Comparison of ENCODE assay signal across 22 mouse cellular contexts in genomic region chr11:67043007-67043406, GRCm38 (mm10). TPM values are rescaled to one million over a fixed set of nuclear protein-coding genes. Genes with fewer than 3 reads are reported as not detected.
DNase-seq lines count a peak whose midpoint lies in the region; ATAC-seq lines count a peak whose summit lies in the region.
"Had no signal": no experiment of that assay in that cellular context is flagged by ENCODE, and none has a peak within 500 bp of the region (broad histone marks: within the 10 kb centered on the region; RNA-seq: fewer than 3 reads in every experiment).

No protein-coding gene starts in this region.

- H3K4me2 ChIP-seq in liver, embryonic 13.5 days: no peak overlapping the region
- no peak overlapping the region for H3K4me2 ChIP-seq in forebrain, embryonic 15.5 days (replicated peaks)
- H3K4me2 ChIP-seq: forebrain, embryonic 12.5 days; hindbrain, embryonic 15.5 days; limb, embryonic 13.5 days; neural tube, embryonic 12.5 days had no signal

- no peaks in the 10 kb centered on the region for H3K9me3 ChIP-seq in liver, embryonic 13.5 days (replicated peaks)
- H3K9me3 ChIP-seq in forebrain, embryonic 15.5 days: no peaks in the 10 kb centered on the region
- H3K9me3 ChIP-seq: forebrain, embryonic 12.5 days; hindbrain, embryonic 15.5 days; limb, embryonic 13.5 days; midbrain, embryonic 10.5 days; neural tube, embryonic 12.5 days had no signal

- ATAC-seq in liver, embryonic 13.5 days (ENCODE audit: low read depth): peak; percentile 47; the same call in 1 of the 2 replicates
- no peak for ATAC-seq in forebrain, embryonic 15.5 days (replicated peaks)
- ATAC-seq in monocyte, adult 5-6 weeks (replicated peaks; ENCODE audit: insufficient number of reproducible peaks, low FRiP score, low TSS enrichment, poor library complexity, severe bottlenecking): no peak

- peaks cover 47% of the 10 kb centered on the region for H3K36me3 ChIP-seq in liver, embryonic 13.5 days
- peaks cover 35% of the 10 kb centered on the region for H3K36me3 ChIP-seq in forebrain, embryonic 15.5 days

- 45% methylated on average over 8 of the region's 8 CpGs for WGBS in liver, embryonic 13.5 days (ENCODE audit: insufficient replicate concordance)
- WGBS in forebrain, embryonic 15.5 days: 33% methylated on average over 8 of the region's 8 CpGs

- H3K27ac ChIP-seq in liver, embryonic 13.5 days: no peak overlapping the region
- no peak overlapping the region for H3K27ac ChIP-seq in forebrain, embryonic 15.5 days (replicated peaks)
- H3K27ac ChIP-seq: forebrain, embryonic 12.5 days; heart, adult 2 months; hindbrain, embryonic 15.5 days; limb, embryonic 13.5 days; midbrain, embryonic 10.5 days; neural tube, embryonic 12.5 days had no signal

- H3K27me3 ChIP-seq in liver, embryonic 13.5 days: no peaks in the 10 kb centered on the region
- H3K27me3 ChIP-seq in forebrain, embryonic 15.5 days: no peaks in the 10 kb centered on the region
- H3K27me3 ChIP-seq: forebrain, embryonic 12.5 days; hindbrain, embryonic 15.5 days; limb, embryonic 13.5 days; neural tube, embryonic 12.5 days had no signal

- H3K4me3 ChIP-seq in liver, embryonic 13.5 days (replicated peaks): no peak overlapping the region
- H3K4me3 ChIP-seq in forebrain, embryonic 15.5 days: no peak overlapping the region
- H3K4me3 ChIP-seq: forebrain, embryonic 12.5 days; heart, adult 2 months; hindbrain, embryonic 15.5 days; limb, embryonic 13.5 days; midbrain, embryonic 10.5 days; neural tube, embryonic 12.5 days had no signal

- H3K9ac ChIP-seq in liver, embryonic 13.5 days: no peak overlapping the region
- no peak overlapping the region for H3K9ac ChIP-seq in forebrain, embryonic 15.5 days (replicated peaks)
- H3K9ac ChIP-seq: forebrain, embryonic 12.5 days; hindbrain, embryonic 15.5 days; limb, embryonic 13.5 days; neural tube, embryonic 12.5 days had no signal

- H3K4me1 ChIP-seq in liver, embryonic 13.5 days (replicated peaks): peaks cover 22% of the 10 kb centered on the region
- H3K4me1 ChIP-seq in forebrain, embryonic 15.5 days: no peaks in the 10 kb centered on the region
- H3K4me1 ChIP-seq: forebrain, embryonic 12.5 days; hindbrain, embryonic 15.5 days; limb, embryonic 13.5 days; neural tube, embryonic 12.5 days had no signal

- DNase-seq in testis, postnatal 10 days (ENCODE audit: low spot score): peak; percentile 55
- DNase-seq in testis, postnatal 14 days (ENCODE audit: low spot score): no peak
- peak; percentile 97 for DNase-seq in R1 (ENCODE audit: low read depth, low spot score)
- DNase-seq in liver, embryonic 13.5 days: no peak
- DNase-seq in left cerebral cortex, adult 18-20 months (ENCODE audit: low spot score in 2 of 2): no peak
- DNase-seq: adrenal gland, postnatal 36 days; cerebellum, adult 18-20 months; cerebellum, postnatal 25 days; gastrocnemius, postnatal 14 days; heart, adult 2 months; heart, postnatal 36 days; kidney, adult 11 months; lung, adult 2 months; lung, postnatal 36 days; thymus, adult 2 months had no signal

RNA-seq across cellular contexts. Expression of gene Adprm, which starts 9.4 kb away (rescaled TPM):
- polyA plus RNA-seq in liver, embryonic 13.5 days (2015; fragmentation: Nextera tagmentation; extraction: Ambion mirVana): 10.7 and 14.0 TPM in 2 replicates
- 10 to 100 TPM; 24.3 to 27.5 TPM for total RNA-seq in left cerebral cortex, adult 18-20 months (2021)
- 34.2 and 34.9 TPM in 2 replicates for polyA plus RNA-seq in forebrain, embryonic 15.5 days (2015; fragmentation: Nextera tagmentation; extraction: Ambion mirVana)
- 32.8 to 44.4 TPM (median 35.9 TPM) in 3 replicates for total RNA-seq in monocyte, adult 5-6 weeks (2017)

RNA-seq across cellular contexts. Expression of gene Sco1, which starts 9.5 kb away (rescaled TPM):
- polyA plus RNA-seq in liver, embryonic 13.5 days (2015; fragmentation: Nextera tagmentation; extraction: Ambion mirVana): 8.2 and 10.6 TPM in 2 replicates
- total RNA-seq in left cerebral cortex, adult 18-20 months (2021): 10 to 100 TPM; 10.8 TPM
- 14.7 and 15.5 TPM in 2 replicates for polyA plus RNA-seq in forebrain, embryonic 15.5 days (2015; fragmentation: Nextera tagmentation; extraction: Ambion mirVana)
- total RNA-seq in monocyte, adult 5-6 weeks (2017): 13.8 to 17.9 TPM (median 14.6 TPM) in 3 replicates

RNA-seq across cellular contexts. Expression of gene Tmem220, which starts 18.1 kb away (rescaled TPM):
- 1.5 and 2.0 TPM in 2 replicates for polyA plus RNA-seq in liver, embryonic 13.5 days (2015; fragmentation: Nextera tagmentation; extraction: Ambion mirVana)
- total RNA-seq in left cerebral cortex, adult 18-20 months (2021): under 1 TPM; 0.70 to 0.91 TPM
- 0.31 and 0.55 TPM in 2 replicates for polyA plus RNA-seq in forebrain, embryonic 15.5 days (2015; fragmentation: Nextera tagmentation; extraction: Ambion mirVana)
- total RNA-seq in monocyte, adult 5-6 weeks (2017): 1.3 to 4.1 TPM in 2 of 3 replicates, not detected in the other

RNA-seq across cellular contexts. Expression of gene Myh3, which starts 35.1 kb away (rescaled TPM):
- polyA plus RNA-seq in liver, embryonic 13.5 days (2015; fragmentation: Nextera tagmentation; extraction: Ambion mirVana): 1.6 and 1.8 TPM in 2 replicates
- total RNA-seq in left cerebral cortex, adult 18-20 months (2021): 1 to 10 TPM; 4.1 to 4.2 TPM
- 0.08 and 0.48 TPM in 2 replicates for polyA plus RNA-seq in forebrain, embryonic 15.5 days (2015; fragmentation: Nextera tagmentation; extraction: Ambion mirVana)
- total RNA-seq in monocyte, adult 5-6 weeks (2017): not detected in 3 replicates
- total RNA-seq: heart, adult 2 months; heart, postnatal 36 days had no signal
- polyA plus RNA-seq: heart, adult 2 months had no signal

Comparison
In these comparisons a context has a peak if more than half of its experiments do, and no peak if none do; other contexts are left out.
1. DNase-seq: peak in testis, postnatal 10 days (single experiment) and R1 (single experiment); none in testis, postnatal 14 days (single experiment), liver, embryonic 13.5 days (single experiment) and left cerebral cortex, adult 18-20 months (0 of 2).